Mouse (Mus musculus) layer of hippocampus, postnatal 14 days (tissue): Measurements from ENCODE around the gene Nox3. TPM values are rescaled to one million over a fixed set of nuclear protein-coding genes. Genes with fewer than 3 reads are reported as not detected.
A peak's percentile ranks its signal among the peaks of the same experiment; 100 is the strongest.

Experiments
- DNase-seq, 2 experiments: peaks; one replicate each; pipeline ENCODE4 v3.0.0; 2021 to 2022; ENCODE audit warnings: low spot score in 2 of 2, mixed read lengths in 1 of 2
- long read RNA-seq, 2 experiments: library from polyadenylated mRNA; stranded (forward); transcript quantifications; one replicate each; pipeline ENCODE4 v2.0.0; 2021
- total RNA-seq, 2 experiments: library from RNA; stranded (reverse); gene quantifications; 2 replicates each; pipeline ENCODE4 v1.2.3; 2021

Nox3 gene
- not detected for total RNA-seq
- long read RNA-seq, experiment 1 = 0 reads
- long read RNA-seq, experiment 2 = 0 reads

DNA sequence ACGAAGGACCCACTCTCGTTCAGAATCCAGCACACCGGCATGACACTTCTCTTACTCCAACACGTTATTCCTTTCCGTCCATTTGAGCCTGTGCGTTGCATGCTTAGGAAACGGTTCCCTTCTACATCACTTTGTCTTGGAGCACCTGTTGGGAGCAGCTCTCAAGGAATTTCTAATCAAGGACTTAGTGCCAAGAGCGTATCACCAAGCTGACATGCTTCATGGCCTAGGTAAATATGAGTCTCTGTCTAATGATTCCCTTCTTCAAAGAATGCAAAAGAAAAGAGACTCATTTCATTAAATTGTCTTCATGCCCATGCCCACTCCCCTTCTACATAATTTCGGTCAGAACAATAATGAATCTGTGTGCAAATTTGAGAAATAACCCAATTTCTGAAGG lies at the start of gene Nox3:
TSS of gene Nox3 (minus strand) at position 101 of the 400 bp plus-strand sequence.
- no peak for DNase-seq

DNA sequence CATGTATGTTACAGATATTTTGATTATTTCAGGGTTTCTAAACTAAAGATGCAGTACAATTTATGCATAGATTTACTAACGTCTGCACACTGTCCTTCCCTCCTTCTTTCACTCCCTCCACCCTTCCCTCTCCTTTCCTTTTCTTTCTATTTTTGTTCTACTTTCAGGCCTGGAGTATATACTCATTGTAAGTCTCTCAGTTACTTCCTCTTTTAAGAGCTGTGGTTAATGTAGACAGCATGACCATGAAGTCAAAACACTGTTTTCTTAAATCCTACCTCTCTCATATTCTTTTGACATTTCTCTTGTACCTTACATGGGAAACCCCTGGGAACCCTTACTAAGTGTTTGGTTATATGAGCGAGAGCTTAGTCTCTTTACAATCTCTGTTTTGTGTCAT lies 48.3 kb upstream of the Nox3 start:
- no peak for DNase-seq

DNA sequence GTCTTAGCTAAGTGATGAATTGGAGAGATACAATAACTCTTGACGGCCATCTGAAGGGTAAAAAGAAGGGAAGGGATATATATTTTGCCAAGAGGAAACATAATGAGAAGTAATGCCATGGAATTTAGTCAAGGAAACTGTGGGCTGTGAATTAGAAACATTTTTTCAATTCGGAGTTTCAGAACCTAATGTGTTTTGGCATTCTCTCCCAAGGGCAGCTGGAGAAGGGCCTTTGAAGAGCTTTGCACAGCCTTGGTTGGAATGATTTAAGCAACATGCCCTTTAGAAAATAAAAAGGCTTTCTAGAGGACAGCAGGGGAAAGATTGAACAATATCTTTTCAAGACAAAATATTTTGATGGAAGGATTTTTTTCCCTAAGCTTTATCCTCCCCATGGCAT lies 40.9 kb upstream of the Nox3 start:
- peak in 1 of 2 experiments; percentile 12 for DNase-seq

DNA sequence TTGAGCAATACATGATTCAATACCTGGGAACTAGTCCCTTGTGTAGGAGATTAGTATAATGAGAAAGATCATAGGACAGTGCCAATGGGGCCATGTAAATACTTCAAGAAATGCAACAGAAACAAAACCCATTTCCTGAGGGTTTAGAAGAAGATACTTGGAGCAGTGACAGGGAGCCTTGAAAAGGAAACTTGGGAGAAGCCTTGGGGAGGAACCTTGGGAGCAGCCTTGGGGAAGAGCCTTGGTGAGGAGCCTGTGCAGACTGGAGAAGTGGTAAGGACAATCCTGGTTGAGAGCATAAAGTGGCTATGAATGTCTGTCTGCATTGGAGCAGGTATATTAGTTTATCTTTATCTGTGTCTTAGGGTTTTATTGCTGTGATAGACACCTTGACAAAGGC lies 38.2 kb upstream of the Nox3 start:
- DNase-seq = no peak

DNA sequence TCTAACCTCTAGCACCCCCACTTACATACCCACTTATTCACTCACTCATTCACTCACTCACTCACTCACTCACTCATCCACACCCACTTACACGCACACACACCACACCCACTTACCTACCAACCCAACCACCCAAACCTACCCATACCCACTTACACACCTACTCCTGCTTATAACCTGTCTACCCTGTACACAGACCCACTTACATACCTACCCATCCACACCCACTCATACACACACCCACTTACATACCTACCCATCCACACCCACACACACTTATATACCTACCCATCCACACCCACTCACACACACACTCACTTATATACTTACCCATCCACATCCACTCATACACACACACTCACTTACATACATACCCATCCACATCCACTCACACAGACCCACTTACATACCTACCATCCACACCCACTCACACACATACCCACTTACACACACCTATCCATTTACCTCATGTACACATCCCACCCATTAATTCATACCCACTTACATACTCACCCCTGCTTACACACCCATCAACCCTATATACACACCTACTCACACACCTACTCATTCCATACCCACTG lies 9.4 kb upstream of the Nox3 start:
- no peak for DNase-seq

DNA sequence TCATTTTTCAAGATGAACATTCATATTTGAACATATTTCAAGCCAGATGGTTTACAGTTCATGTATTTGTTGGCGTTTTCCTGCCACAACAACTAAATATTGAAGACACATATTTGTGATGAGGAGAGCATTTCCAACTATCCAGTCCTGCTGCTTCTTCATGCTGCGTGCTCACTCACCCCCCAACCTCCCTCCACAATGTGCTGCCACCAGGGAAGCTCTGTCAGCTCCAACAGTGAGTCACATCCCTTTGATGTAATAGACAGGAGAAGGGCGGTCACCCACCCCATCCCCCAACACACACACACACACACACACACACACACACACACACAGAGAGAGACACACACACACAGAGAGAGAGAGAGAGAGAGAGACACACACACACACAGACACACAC lies 6.3 kb upstream of the Nox3 start:
- peak; percentile 17 to 40 for DNase-seq

DNA sequence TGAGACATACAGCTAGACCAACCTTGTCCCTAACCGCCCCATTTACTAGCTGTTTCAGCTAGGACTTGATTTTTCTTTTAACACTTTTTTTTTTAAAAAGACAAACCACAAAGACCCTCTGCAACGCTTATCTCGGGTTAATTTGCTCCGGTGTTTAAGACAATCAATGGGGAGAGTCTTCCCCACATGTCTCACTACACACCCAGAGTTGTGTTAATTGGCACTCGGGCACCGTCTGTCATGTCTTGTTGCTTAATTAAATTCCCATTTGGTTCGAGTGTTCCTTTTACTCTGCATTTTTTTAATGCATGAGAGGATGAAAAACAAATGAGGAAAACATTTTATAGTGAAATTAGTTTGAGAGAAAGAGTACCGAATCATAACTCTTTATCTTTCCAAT lies 3.2 kb downstream of the Nox3 start:
- DNase-seq = no peak

DNA sequence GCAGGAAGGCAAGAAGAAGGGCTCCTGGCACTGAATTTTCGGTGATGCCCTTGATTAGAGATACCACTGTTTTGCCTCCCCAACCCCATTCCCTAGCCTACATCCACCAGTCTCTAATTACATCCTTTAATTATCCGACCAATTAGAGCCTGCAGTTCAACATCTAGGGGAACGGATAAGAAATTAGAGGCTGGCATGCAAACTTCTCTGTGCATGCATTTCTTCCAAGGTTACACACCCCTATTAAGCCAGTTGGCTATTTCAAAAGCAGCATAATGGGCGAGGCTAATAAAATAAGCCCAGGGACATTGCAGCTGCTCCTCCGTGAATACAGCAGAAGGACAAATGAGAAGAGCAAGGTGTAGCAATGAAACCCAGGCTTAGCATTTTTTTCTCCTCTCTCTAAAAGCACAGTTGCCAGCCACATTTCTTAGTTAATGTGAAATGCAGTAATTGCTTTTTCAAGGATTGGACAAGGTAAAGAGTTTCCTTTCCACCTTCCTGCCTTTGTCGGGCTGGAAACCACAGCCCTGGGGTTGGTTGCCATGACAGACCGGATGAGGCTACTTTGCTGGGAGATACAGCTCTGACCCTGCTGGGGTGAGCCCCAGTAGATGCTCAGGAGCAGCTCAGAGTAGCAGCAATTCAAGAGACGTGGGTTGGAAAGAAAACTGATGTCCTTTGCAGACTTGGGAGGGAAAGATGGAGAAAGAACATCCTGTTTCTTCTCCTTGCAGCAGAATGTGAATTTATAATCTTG lies 5.4 kb downstream of the Nox3 start:
- no peak for DNase-seq

DNA sequence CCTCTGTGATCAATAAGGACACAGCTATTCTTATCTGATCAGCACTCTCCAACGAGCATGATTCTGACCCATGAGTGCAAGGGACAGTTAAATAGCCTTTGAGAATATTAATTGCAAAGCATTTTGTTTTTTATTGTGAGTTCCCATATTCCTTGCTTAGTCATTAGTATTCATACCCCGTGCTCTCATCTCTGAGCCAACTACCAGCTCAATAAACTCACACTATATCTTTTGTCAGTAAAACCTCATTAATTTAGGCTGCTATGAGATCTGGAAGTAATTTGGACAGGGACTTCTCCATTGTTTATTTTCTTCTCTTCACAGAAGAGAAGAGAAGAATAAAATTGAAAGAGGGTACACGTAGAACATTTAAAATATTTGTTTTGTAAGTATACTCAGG lies 12.4 kb downstream of the Nox3 start:
- no peak for DNase-seq

DNA sequence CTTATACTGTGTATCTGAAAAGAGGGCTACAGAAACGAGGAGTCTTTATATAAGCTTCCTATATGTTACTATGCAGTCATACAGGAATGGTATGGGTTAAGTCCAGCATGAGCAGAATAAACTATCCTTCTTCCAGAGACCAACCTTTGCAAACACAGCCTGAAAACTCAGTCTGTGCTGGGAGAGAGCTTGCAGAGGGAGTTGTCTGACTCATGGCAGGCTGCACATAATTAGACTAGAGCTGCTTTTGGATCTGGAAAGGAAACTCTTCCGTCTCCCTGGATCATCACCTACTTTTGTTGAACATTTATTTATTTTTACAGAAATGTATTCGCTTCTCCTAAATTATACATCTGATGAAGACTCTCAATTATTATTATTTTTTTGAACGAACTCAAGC lies 26.8 kb downstream of the Nox3 start:
- DNase-seq = peak in 1 of 2 experiments; percentile 9

DNA sequence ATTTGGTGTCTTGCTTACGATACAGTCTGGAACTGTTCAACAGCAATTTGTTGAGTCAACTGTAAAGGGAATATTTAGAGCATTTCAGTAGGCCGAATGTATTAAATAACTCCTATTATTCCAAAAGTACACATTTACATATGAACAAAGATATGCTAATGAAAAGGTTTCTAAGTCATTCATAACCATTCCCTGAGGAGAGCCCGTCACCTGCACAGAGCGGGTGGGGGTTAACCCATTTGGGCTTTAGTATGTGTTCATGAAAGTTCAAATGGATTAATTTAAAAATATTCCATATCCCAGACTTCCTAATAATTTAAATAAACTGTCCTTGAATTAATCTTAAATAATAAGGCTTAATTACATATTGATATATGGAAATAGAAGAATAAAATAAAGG lies 28.8 kb downstream of the Nox3 start:
- DNase-seq = no peak

DNA sequence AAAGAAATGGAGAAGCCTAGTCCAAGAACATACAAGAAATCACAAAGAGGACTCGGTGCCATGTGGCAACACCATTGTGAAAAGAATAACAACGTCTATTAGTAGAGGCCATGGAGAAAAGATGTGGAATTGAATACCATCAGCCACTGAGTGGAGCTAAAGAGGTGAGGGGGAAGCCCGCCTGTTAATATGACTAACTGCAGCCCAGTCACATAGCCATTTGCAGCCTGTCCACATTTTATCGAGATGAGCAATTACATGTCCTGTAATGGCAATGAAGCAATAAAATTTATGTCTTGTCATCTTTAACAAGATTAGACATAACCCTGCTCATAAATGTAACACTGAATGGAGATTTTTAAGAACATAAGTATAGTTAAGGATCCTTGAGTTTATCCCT lies 30.7 kb downstream of the Nox3 start:
- DNase-seq = no peak

DNA sequence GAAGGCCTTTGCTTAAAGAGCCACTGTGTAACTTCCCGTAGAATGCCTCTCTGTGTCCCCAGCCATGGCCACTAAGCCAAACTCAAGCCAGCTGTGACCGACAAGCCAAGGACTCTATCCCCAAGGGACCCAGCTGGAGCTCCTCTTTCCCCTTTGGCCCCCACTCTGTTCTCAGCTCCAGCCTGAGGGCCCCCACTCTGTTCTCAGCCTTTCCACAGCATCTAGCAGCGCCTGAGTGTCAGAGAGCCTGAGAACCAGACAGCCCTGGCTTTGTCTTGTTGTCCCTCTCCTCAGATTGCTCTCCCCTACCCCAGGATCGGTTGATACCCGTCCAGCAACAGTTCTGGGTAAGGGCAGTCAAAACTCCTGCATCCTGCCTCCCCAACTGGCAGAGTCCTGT lies 36.6 kb downstream of the Nox3 start:
- no peak for DNase-seq

DNA sequence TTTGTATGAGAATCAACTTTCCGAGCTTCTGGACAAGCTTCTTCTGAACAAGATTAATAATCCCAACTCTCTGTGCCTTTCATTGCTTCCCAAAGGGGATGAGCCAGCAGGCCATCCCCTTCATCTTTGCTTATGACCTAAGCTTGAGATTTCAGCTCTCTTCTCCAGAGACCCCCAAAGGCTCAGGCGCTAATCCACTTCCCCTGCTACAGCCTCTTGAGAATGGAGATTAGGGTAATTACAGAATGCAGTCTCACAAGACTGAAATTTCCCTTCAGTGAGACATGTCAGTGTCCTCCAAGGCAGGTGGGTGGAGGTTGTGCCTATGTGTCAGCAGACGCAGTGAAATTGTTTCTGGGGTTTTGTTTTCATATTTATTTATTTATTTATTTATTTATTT lies 45.7 kb downstream of the Nox3 start:
- no peak for DNase-seq

DNA sequence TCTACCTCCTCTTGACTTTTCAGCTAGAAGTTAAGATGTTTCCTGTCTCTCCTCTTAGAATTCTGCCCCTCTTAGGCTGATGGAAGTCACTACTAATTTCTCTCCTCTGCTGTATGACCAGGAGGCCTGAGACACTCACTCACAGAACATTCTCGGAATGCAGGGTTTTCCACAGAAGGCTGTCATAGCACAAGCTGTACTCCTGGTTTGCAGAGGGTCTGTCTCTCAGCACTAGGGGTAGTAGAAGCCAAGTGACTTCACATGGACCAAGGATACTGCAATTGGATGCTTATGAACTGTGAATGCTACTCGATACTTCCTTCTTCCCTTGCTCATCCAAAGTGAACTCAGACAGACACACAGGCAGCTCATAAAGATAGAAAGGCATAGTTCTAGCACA lies 52.5 kb downstream of the Nox3 start:
- no peak for DNase-seq

DNA sequence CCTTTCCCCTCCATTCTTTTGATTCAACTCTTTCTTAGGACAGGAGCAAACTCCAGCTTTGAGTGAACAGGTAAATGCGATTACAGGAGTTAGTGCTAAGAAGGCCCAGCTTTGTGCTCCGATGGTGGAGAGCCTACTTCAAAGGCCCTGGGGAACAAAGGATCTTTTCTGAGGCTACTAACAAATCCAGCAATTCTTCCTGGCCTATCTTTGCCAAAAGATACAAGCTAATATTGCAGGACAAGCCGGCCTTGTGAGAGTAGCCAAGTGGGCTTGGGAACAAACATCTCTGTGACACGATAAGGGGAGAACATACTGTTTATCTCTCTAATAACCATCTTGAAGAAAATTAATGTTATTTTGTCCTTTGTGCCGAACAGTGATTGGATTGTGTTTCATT lies 54.6 kb downstream of the Nox3 start:
- DNase-seq = peak in 1 of 2 experiments; percentile 17

DNA sequence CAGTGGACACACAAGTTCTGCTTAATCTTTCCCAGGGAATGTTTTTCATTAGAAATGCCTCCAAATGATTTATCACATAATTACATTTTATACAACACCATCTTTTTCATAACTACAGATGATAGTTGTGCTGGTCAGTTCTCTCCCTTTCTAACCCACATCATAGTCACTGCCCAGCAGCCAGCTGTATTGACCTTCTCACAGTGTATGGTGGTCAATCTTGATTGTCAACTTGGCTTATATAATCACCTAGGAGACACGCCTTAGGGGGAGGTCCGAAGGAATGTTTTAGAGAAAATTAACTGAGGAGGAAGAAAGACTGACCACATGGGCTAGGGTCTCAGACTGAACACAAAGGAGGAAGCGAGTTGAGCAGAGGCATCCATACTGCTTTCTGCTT lies 57.3 kb downstream of the Nox3 start:
- DNase-seq = no peak

DNA sequence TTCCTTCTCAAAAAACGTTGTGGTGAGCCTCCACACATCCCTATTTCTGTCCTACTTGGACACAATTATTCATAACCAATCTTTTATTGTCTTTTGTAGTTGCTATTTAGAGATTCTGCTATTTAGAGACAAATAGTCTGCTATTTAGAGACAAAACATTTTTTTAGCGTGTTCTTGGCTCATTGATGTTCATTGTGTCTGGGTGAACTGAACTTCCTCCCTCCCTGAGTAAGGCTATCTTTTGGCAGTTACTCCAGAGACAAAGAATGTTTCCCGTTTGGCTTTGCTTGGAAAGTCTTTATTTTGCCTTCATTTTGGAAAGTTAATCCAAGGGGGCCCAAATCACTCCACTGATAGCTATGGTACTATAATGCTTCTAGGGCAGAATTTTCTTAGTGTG lies 63.6 kb downstream of the Nox3 start:
- DNase-seq = no peak

DNA sequence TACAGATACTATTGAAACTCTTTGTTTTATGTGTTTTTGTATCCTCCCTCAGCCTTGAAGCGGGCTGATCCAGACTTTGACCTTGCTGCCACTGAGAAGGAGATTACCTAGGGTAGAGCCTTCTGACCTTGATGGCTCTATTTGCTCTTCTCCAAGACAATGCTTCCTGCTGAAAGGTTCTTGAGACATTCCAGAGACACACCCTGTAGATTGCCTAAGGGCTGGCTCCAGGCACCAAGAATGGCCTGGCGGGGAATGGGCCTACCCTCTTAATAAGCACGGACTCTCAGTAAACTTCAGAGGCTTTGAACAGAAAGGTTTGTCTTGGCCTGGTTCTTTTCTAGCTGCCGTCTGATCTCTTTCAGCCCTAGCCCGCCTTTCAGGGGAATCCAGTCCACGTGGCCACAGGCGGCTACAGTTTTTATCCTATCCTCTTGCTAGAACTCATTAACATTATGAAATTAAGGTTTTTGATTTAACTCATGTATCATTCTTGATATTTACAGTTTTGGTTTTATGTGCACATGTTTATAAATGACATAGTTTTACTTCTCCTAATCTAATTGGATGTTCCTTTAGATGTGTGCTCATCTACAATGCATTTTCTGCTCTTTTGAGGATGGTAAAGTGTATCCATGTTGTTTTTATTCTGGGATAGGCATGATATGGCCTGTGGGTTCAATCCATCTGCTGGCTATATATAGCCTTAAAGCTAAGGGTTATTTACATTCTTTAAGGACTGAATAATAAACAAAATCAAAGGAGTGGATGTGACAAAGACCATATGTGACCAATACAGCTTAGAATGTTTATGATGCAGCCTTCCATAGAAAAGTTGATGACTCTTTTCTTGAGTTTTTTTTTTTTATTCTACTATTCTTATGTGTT lies 79.5 kb downstream of the Nox3 start:
- no peak for DNase-seq

DNA sequence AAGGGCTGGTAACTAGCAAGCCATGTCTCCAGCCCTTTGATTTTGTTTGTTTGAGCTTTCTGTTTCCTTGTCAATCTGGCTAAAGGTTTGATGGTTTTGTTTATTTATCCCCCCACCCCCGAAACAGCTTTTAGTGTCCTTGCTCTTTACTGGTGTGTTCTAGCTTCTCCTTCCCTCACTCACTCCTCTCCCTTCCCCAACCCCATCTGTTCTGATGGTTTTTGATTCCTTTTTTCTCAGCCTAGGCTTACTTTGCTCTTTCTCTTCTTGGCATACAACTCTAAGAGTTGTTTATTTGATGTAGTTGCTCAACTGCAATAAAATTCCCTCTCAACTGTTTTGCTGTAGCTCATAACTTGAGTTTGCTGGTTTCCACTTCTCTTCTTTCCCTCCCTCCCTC lies 80.5 kb downstream of the Nox3 start:
- no peak for DNase-seq

DNA sequence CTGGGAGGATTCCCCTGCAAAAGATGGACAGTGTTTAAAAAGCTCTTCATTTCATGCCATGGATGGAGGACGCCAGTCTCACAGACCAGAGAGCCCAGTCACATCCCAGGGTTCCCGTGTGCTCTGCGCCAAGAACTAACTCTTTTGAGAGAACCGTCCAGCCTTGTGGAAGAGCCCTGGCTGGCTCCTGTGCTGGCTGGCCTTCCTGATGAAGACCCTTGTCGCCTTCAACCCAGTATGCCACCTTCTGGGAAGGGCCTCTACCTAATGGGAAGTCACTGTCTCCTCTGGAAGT lies 84.3 kb downstream of the Nox3 start:
- no peak for DNase-seq
